Mouse (Mus musculus) cerebellum, postnatal 4 days (tissue): ENCODE measurements at regions not wholly inside any gene's neighbourhood (a gene's known extent, or its start where the extent isn't known, plus 50 kb on each side); places are given as distances from the start of the nearest gene placed in this dataset.
"Not testable (repeated sequence)": the region's sequence is repeated elsewhere in the genome, so short reads cannot be mapped to it uniquely, and the experiment has no call there.

ENCODE experiments used
- DNase-seq, 2 experiments: peaks; one replicate each; pipeline ENCODE4 v3.0.0; 2022; ENCODE audit warnings: low spot score in 2 of 2, mixed read lengths in 1 of 2

DNA sequence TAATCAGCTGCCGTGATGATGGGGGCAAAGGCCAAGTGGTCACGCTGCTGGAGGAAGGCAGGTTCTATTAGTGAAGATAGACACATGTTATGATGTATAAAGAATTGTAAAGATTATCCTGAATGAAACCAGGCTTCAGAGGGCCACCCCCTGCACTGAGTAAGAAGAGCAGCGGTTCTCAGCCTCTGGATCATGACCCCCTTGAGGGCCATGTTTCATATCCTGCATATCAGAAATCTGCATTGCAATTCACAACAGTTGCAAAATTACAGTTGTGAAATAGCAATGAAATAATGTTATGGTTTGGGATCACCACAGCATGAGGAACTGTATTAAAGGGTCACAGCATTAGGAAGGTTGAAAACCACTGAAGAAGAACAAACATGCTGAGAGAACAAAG lies 162.5 kb upstream of the Zranb2 start:
- no peak for DNase-seq

DNA sequence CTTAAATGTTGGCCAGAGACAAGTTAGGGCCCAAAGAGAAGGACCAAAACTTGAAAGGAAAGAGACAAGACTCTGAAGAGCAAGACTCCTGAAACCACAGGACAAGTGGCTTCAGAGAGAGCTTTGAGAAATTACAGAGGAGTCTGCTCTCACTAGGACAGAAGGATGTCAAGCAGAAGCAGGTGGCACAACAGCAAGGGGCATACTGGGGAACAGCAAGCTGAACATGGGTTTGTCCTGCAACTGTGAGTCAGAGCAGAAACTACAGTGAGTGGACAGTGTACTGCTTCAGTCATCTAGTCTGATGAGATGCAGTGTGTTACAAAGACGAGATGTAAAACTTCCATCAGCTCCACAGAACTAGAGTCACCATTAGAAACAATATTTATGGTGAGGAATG lies 160.6 kb upstream of the Zranb2 start:
- no peak for DNase-seq

DNA sequence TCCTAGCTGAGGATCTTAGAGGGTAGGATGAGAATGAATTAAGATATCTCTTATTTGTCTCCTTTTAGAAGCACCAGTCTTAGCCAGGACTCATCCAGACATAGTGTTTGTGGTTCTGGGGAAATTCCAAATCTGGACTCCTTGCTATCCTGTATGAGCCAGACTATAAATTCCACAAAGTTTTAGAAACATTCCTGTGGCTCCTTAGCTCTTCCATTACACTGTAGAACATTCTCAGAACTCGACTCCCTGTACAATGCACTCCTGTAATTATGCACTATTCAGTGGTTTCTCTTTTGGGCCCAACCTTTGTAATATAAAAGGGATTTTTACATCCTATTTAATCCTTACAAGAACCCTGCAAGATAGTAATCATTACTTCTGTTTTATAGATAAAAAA lies 159.8 kb upstream of the Zranb2 start:
- DNase-seq: no peak

DNA sequence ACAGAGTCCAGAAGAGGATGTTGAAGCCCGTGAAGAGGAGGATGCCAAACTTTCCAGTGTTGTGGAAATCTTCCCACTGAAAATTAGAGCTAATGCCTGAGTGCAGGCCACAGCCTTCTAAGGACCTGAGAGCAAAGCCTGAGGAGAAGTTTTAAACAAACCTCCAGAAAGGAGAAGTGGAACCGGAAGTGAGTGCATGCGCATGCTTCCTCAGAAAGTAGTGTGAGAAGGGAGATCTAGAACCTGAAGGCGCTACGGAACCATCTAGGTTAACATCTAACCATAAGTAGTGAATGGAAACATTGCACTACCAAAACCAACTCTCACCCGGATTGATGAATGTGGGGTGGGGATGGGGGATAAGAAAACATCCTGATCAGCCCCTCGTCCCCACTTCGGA lies 156.4 kb upstream of the Zranb2 start:
- DNase-seq: no peak

DNA sequence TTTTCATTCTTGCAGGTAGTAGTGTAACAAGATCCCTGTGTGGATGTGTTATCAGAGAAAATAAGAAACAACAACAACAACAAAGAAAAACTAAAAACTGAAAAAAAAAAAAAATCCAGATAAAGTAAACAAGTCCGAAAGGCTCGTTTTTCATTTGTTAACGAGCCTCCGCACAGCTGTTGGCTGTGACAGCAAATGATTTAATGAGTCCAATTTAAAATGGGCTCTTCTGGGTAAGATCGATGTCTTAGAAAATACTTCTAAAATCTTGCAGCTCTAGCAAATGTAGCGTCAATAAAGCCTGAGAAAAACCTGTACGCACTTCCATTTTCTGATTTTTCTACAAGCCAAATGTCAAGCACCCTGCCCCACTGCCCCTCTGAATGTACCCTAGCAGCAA lies 155.8 kb upstream of the Zranb2 start:
- no peak for DNase-seq

DNA sequence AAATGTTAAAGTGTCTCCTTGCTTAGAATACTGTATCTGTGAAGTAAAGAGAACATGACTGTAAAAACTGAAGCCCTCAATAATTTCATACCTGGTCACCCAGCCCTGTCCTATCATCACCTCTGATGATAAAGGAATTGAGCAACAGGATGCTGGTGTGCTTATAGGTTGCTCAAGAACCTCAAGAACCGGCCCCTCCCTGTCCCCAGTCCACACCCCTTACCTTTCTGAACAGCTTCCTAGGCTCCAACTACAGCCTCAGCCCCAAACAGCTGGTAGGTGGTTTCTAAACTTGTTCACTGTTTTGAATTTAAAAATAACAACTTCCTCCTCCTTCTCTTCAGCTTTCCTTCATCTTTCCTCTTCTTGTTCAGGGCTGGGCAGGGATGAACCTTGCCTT lies 142.1 kb upstream of the Zranb2 start:
- no peak for DNase-seq

DNA sequence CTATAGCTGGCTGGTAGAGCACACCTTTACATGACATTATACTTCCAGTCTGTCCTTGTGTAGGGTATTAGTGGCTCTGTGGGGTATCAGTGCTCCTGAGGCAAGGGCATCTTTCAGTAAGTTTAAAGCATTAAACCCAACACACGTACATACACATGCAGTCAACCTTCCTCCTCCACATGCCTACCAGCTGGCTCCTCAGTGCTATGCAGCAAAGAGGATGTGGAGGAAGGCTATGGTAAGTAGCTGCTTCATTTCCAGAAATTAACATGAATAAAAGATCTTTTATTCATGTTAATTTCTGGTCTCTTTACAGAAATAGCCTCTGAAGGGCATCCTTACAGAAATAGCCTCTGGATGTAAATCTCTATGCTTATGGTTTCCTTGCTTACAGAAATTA lies 140.1 kb upstream of the Zranb2 start:
- DNase-seq: no peak

DNA sequence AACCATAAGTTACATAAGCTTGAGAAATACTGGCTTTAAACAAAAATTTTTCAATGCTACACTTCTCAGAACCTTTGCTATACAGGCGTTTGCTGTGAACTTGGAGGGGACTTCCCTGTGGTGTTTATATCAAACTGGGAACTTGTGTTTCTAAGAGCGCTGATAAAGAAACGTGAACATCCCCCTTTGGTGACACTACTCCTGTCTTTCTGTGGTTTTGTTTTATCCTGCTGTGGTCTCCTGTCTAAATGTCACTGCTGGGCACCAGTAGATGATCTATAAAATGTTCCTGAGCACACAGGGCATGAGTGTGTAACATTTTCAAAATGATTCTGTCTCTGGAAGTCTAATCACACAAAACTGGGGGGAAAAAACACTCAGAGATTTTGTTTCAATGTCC lies 134.1 kb upstream of the Zranb2 start:
- DNase-seq: no peak

DNA sequence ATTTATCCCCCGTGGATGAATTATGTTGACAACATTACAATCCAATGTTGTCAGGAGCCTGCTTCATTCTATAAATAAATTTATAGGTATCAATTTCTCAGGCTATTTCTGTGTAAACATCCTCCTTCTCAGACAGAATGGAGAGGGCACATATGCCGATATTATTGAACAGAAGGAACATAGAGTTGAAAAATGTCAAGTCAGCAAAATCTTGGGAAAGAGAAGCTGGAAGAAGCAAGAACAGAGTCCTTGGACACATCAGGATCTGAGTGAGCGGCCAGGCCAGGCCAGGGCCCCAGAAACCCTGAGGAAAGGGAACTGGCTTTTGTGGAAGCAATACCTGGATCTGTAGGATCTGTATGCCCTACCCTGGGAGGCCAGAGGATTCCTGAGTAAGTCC lies 129.9 kb upstream of the Zranb2 start:
- DNase-seq: no peak

DNA sequence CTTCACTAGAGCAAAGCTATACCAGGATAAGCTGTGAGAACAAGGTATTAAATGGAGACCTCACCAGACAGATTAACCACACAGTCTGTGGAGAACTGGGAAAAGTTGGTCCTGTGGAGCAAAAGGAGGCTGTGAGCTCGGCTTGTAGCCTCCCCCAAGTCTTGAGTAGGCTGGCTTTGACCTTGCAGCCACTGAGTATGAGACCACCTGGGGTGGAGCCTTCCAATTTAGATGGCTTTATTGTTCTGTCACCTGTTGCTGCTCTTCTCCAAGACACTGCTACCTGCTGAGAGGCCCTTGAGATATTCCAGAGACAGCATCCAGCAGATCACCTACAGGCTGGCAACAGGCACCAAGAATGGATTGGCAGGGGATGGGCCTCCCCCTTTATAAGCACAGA lies 110.5 kb upstream of the Zranb2 start:
- DNase-seq: not testable (repeated sequence)

DNA sequence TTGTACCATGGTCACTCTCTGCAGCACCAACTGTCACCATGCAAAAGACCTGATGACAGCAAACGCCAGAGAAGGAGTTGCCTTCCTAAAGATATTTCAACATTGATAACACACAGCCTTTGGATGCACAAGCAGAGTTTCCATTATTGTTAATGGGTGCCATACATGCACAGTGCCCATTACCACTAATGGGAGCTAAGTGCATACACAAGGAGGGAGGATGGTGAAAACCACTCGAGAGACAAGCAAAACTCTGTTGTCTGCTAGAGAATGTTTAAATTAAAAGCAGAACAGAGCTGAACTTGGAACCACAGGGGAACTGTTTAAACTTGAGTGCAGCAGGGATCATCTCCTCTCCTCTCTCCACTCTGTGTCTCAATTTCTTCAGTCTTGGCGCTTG lies 107.2 kb upstream of the Zranb2 start:
- no peak for DNase-seq

DNA sequence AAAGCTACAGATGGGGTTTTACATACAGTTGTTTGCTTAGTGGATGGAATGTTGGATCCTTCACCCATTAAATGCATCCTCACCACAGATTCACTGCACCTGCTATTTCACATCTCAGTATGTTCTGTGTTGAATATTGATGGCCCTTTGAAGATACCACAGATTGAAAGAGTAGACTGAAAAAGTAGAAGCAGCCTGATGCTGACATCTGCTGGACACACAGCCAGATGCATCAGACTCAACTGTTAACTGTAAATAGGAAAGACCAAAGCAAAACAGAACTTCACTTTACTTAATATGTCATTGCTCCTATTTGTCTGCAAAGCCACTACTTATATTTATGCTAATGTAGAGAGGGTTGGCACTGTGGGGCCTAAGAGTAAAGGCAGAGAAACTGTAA lies 84.2 kb upstream of the Zranb2 start:
- DNase-seq: peak in 1 of 2 experiments; percentile 6

DNA sequence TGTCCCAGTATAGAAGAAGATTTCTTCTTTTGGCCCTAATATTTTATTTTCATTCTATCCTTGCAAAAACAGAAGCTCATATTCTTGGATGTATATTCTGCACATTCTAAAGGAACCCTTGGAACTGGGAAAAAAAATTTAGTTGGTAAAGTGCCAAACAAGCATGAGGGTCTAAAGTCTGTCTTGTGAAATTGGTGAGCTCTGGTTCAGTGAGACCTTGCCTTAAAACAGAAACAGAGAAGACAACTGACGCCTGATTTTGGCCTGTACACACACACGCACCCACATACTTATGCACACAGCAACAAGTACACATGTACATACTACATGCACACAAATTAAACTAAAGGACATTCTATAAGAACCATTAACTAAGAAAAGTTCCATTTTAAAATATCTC lies 62.4 kb upstream of the Zranb2 start:
- no peak for DNase-seq

DNA sequence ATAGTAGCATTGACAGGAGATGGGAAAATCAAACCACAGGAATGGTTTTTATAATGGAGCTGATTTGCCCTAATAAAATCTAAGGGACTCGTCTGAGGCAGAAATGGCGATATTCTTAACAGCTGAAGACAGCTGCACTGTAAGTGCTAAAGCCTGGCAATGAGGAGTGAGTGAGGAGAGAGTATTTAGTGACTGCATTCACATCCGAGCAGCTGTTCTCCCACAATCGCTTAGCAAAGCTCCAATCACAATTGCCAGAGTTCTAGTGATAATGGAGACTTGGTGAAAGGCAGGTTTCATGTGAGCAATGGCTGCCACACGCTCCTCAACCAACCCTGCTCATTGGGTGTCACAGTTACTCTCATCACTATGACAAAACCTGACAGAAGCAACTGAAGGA lies 61.3 kb upstream of the Zranb2 start:
- DNase-seq: no peak

DNA sequence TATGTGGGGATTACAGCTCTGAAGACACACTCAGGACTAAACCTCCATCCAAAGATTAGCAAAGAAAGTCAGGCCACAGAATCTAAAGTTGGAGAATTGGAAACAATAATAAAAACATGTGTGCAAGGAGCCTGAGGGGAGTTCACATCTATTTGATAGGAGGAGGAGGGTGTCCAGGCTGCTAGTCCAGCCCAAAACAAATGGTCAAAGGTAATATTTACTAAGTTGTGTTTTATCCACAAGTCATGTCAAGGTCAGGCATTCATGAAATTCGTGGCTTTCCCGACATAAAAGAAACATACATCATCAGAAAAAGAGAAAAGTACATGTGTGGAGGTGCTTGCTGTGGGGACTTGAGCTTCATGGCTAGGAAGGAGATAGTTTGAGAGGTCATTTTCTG lies 56.2 kb upstream of the Zranb2 start:
- DNase-seq: no peak
